Mouse (Mus musculus): ENCODE results near the gene Lats1.

Lats1 gene

DNA sequence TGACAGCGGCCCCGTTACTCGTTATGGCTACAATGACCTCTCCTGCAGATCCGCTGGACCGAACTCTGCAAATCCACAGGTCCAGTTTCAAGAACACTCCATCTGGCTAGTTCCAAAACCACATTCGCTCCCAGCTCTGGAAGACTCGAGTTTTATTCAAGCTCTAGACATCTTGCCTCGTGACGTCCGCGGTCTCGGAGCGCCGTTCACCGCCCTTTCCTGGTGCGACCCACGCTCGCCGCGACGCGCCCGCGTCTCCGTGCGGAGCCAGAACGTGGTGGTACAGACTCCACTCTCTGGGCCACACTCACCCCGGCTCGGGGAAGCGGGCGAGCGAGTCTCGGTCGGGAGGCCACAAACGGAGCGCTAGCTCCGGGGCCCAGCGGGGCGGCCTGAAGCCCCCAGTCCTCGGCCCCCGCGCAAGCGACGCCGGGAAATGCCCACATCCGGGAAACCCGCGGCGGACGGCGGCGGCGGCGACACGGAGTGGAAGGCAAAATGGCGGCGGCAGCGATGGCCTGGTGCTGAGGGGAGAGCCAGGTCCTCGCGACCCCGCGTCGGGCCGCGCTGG lies at the start of gene Lats1, which contains the start of gene Pcmt1:
TSS of gene Lats1 (plus strand) at position 484 of the 571 bp plus-strand sequence.
TSS of gene Pcmt1 (minus strand) at position 406 of the 571 bp plus-strand sequence.
- peak; percentile 33 for DNase-seq (ENCODE audit: low read depth, low spot score)

DNA sequence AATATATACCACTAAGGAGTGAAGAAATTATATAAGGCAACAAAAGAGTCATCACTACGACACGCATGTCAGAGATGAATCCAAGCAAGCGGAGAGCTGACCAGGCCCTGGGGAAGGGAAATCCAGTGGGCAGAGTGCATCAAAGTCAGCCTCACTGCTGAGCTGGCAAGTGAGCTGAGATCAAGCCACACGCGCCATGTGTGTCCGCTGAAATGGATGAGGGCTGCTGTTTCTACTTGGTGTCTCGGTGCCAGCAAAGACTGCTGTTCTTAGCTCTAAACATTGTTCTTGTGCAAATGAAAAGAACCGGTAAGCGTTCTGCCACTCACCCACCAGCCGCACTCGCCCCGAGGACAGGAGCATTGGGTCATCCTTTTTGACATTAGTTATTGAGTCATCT lies 40.6 kb upstream of the Lats1 start:
- DNase-seq (ENCODE audit: low read depth, low spot score), result no peak

DNA sequence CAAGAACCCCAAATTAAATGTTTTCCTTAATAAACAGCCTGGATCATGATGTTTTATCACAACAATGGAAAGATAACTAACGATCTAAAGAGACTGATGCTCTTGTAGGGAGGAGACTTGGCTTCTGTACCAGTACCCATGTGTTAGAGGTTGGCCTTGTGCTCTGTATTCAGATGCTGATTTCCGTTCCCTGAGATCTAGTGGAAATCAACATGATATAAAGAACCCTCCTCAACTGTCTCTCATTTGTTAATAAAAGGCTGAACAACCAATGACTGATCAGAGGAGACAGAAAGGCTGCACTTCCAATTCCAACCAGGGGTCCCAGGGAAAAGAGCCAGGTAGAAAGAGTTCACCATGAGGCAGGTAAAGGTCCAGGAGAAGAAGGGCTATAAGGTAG lies 35.1 kb upstream of the Lats1 start:
- peak; percentile 72 for DNase-seq (ENCODE audit: low read depth, low spot score)

DNA sequence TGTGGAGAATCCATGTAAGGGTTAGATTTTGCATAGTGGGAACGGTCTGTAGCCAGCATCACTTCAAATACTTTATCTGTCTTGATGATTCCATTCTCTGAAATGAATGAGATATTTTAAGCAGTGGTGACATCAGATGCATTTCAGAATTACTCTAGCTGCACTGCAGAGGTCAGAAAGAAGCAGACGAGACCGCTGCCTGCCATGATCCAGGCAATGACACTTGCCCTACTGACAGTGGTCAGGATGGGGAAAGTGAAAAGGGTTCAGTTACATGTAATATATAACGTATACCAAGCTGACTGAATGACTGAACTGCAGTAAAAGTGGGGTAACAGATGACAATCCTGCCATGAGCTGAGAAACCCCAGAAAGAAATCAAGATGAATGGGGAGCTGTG lies 32.0 kb upstream of the Lats1 start:
- no peak for DNase-seq (ENCODE audit: low read depth, low spot score)

DNA sequence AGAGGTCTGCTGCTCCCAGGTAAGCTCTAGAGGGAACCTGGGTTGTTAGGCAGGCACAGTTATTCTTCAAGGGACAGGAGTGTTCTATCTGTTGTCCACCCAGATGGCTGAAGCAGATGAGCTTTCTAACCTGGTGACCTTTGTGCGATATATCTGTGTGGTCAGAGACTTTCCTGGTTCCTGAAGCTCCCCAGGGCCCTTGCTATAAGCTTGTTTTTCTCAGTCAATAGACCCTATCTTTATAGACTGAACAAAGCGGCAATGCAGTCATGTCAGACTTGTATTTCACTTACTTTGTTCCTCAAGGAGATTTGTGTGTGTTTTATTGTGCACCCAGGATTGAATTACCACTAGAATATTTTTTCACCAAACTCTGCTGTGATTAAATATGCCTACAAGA lies 30.0 kb upstream of the Lats1 start:
- DNase-seq (ENCODE audit: low read depth, low spot score), result no peak

DNA sequence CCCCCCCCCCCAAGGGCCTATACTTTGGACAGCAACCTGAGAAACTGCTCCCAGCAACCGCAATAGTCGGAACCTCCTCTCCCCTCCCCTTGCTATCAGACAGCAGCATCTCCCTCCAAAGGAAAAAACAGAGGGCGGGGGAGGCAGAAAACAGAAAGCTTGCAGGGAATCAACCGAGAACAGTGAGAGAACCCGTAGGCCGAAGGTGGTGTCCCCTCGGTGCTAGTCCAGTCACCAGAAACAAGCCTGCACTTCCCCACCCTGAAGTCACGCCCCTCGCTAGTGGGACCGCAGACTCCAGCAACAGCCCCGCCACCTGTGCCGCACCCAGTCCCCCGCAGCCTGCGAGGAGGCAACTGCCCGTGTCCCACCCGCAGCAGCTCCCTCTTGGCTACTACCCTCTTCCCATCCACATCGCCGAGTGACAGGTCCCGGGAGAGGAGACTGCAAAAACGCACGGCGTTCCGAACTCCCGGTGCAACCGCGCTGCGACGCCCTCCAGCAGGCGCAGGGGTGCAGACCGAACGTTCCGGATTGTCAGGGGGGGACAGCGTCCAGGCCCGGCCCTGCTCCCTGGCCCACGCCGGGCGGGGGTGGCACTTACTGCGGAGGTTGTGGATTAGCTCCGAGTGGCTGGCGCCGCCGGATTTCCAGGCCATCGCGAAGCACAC lies 18.4 kb upstream of the Lats1 start:
- DNase-seq (ENCODE audit: low read depth, low spot score), result peak; percentile 77

DNA sequence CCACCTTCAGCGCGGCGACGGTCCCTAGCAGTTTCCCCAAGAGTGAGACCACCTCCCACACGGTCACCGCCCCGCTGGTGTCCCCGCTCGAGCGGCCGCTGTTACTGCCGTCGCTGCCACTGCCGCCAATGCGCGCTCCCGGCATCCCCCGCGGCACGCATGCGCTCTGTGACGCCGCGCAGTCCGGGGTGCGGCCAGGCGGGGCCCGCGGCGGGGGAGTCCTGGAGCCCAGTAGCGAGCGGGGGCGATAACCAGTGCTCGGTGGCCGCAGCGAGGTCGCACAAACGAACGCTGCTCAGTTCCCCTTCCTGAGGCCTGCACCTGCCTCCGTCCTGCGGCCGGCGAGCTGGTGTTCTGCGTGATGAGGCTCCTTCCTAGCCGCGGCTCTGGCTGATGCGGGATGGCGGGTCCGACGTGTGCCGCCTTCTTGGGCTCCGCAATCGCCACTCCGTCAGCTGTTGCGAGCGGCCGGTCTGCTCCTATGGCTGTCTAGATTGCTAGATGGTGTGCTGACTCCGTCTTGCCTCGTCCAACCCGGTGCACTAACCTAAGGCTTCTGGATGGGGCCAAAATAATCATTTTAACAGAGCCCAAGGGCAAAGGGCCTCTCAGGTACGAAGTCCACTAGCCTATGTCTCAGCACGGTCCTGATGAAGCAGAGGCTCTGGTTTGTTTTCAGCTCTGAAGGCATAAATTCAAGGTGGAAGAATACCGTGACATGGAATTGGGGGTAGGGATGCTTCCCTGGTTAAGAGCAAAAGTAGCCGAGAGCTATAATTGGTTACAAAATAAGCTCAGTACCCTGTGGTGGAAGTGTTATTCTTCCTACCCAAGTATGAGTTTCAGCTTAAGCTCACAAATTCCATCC lies 17.6 kb upstream of the Lats1 start:
- peak; percentile 83 for DNase-seq (ENCODE audit: low read depth, low spot score)

DNA sequence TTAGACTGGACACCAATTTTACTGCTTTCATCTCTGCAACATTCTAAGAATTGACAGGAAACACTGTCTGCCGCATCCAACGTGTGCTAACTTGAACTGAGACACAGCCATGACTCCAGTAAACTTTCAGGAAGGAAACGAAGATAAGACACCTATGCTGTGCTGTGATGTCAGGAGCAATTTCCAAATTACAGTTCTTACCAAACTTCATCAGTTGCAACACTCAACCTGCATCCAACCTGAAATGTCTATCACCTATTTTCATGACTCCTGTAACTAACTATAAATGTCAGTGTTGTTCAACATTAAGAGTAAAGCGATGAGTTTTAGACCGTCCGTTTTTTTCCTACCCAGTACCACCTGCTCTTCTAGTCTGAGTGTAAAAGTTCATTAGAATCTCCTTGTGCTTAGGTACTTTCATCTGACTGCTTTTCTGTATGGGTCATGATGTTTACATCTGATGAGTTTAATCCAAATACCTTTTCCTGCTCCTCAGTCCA lies 16.9 kb upstream of the Lats1 start:
- no peak for DNase-seq (ENCODE audit: low read depth, low spot score)

DNA sequence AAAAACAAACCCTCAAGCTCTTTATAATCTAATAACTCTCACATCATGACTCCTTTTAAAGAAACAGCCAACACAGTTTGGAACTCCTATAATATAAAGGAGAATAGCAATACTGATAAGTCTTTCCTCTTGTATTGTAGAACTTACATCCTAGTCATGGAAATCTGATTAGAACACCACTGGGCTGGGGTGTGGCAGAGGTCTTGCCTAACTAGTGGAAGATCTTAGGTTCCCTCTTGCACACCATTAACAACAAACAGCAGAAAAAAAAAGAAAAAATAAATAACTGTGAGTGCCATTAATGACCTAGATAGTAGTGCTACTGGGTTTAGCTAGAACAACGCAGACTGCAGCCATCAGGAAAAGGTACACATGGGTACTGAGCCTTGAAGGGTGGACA lies 16.1 kb upstream of the Lats1 start:
- no peak for DNase-seq (ENCODE audit: low read depth, low spot score)

DNA sequence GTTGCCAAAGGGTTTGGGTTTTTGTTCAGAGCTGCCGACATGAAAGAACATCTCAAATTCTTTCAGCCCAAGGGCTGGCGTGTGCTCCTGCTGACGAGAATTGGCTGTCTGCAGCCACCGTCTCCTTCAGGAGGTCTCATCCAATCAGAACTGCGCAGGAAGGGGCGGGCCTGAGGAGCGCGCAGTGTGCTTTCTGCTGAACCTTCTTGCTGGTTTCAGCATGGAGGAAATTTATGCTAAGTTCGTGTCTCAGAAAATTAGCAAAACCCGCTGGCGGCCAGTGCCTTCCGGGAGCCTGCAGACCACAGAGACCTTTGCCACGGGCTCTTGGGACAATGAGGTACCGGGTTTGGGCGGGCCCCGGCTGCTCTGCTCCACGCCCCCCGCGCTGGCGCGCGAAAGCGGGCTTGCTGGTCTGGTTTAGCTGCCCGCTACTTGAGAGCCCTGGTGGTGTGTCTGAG lies 13.6 kb upstream of the Lats1 start, which contains the start of gene Nup43:
TSS of gene Nup43 (plus strand) at position 162 of the 461 bp plus-strand sequence.
- DNase-seq (ENCODE audit: low read depth, low spot score), result peak; percentile 95

DNA sequence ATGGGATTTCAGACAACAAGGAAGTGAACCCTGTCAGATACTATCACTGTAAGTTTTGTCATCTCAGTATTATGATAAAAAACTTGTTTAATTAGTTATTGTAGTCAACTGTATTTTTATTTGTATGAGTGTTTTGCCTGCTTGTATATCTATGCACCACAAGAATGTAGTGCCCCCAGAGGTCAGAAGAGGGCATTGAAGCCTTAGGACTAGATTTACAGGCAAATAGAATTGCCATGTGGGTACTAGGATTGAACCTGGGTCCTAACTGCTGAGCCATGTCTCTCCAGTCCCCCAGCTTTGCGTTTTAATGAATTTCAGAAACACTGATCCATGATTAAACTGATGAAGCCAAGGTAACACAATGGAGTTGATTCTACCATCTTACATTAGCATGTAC lies 7.3 kb upstream of the Lats1 start:
- peak; percentile 76 for DNase-seq (ENCODE audit: low read depth, low spot score)

DNA sequence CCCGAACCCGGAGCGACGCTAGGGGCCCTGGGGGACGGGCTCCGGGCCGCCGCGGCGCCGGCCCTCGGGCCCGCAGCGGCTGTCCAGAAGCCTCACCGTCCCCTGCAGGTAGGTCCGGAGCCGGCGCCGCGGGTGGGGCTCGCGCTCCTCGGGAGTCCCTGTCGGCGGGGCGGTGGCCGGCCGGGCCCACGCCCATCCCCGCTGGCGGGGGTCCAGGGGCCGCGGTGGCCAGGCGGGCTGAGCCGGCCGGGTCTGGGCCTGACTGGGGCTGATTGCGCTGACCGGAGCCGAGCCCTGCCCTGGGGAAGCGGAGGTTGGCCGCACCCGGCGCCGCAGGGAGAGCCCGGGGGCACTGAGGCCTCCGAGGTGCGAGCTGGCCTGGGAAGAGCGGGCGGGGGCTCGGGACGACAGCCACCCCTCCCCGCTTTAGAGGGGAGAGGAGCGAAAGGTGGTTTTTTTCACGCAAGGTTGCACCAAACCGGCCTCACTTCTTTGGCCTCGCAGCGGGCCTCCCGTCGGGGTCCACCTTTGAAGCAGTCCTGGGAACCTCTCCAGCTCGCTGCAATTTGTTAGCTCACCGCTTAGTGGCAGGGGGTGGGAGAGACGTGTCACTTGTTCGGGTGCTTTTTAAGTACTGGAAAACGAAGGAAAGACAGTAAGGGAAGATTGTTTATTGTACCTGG lies 470 bp downstream of the Lats1 start:
- peak; percentile 68 for DNase-seq (ENCODE audit: low read depth, low spot score)

DNA sequence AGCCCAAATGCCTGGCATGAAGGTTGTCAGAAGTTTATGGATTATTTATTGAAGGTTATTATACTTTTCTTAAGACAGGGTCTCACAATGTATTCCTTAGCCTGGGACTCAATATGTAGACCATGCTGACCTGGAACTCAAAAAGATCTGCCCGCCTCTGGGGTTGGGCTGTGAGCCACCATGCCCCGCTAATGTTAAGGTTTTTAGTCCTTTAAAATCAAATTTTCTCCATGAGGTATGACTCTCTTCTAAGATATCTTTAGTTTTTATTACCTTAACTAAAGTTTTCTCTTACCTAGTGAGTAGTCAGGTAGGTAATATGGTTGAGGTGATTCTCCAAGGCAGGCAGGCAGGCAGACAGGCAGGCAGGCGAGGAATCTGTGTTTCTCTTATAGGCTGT lies 1.2 kb downstream of the Lats1 start:
- no peak for DNase-seq (ENCODE audit: low read depth, low spot score)

DNA sequence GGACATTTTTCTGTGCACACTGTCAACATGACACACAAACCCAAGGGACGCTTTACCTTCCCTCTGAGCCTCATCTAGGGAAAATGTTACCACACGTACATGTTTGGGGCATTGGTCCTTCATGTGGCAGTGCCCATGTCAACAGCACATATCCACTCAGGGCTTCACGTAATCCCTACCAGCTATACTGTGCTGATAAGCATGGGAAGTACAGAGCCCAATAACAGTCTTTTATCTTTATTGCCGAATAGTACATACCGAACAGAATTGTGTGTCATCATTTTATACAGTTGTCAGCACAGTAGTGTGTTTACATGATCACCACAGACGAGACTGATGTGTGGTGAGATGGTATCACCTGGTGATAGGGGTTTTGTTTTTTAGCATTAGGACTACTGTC lies 5.9 kb downstream of the Lats1 start:
- DNase-seq (ENCODE audit: low read depth, low spot score), result no peak

DNA sequence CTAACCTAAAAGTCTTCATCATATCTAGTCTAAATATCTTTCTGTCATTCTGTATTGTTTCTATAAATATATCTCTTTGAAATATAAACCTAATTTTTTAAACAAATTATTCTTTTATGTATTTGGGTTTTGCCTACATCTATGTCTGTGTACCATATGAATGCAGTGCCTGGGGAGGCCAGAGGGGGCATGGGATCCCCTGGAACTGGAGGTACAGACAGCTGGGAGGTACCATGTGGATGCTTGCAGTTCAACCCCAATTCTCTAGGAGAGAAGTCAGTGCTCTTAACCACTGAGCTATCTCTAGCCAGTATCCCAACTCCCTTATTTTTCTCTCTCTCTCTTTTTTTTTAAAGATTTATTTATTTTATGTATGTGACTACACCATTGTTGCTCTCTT lies 14.3 kb downstream of the Lats1 start:
- DNase-seq (ENCODE audit: low read depth, low spot score), result peak; percentile 43

DNA sequence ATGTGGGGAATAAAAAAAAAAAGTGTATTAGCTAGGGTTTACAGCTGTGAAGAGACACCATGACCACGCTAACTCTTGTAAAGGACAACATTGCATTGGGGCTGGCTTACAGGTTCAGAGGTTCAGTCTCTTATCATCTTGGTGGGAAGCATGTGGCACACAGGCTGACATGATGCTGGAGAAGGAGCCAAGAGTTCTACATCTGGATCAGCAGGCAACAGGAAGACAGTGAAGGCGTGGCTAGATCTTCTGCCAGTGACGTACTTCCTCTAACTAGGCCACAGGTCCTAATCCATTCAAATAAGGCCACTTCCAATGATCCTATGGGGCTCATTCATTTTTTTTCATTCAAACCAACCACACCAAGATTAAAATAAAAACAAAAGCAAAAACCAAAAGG lies 19.1 kb downstream of the Lats1 start:
- no peak for DNase-seq (ENCODE audit: low read depth, low spot score)

DNA sequence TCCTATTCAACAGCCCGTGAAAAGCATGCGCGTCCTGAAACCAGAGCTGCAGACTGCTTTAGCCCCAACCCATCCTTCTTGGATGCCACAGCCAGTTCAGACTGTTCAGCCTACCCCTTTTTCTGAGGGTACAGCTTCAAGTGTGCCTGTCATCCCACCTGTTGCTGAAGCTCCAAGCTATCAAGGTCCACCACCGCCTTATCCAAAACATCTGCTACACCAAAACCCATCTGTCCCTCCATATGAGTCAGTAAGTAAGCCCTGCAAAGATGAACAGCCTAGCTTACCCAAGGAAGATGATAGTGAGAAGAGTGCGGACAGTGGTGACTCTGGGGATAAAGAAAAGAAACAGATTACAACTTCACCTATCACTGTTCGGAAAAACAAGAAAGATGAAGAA lies 21.6 kb downstream of the Lats1 start:
- no peak for DNase-seq (ENCODE audit: low read depth, low spot score)

DNA sequence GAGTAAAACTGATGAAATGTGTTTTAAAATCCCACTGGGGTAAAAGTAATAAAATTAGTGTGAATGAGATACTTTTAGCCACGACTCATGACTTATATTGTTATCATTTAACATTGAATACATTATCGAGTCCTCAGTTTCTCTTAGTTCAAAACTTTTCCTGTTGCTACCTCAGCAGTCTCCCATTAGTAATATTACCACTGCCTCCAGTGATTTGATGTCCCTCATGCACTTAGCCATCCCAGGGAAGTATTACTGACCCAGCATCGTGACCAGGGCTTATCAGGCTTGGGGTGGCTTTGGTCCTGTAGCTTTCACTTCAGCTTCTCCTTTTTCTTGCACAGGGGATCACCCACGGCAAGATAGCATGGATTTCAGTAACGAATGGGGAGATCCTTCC lies 29.1 kb downstream of the Lats1 start:
- DNase-seq (ENCODE audit: low read depth, low spot score), result no peak

DNA sequence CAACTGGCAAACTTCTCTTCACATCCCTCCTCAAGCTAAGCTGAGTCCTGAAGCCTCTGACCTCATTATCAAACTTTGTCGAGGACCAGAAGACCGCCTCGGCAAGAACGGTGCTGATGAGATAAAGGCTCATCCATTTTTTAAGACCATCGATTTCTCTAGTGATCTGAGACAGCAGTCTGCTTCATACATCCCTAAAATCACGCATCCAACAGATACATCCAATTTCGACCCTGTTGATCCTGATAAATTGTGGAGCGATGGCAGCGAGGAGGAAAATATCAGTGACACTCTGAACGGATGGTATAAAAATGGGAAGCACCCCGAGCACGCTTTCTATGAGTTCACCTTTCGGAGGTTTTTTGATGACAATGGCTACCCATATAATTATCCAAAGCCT lies 31.5 kb downstream of the Lats1 start:
- no peak for DNase-seq (ENCODE audit: low read depth, low spot score)

DNA sequence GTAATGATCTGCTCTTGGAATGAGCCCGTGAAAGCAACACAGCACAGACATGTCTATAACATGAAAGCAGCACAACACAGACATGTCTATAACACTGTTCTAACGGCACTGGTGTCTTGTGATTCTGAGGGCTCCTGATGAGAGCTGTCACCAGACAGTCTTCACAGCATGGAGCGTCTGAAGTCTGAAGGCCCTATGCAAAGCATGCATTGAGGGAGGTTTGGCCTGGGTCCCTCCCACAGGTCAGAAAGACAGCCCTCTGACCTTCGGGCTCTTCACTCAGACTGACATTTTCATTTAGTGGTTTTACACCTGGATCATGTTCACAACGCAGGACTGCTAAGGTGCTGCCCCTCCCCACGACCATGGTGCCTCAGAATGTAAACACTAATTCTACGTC lies 34.0 kb downstream of the Lats1 start:
- DNase-seq (ENCODE audit: low read depth, low spot score), result peak; percentile 51

DNA sequence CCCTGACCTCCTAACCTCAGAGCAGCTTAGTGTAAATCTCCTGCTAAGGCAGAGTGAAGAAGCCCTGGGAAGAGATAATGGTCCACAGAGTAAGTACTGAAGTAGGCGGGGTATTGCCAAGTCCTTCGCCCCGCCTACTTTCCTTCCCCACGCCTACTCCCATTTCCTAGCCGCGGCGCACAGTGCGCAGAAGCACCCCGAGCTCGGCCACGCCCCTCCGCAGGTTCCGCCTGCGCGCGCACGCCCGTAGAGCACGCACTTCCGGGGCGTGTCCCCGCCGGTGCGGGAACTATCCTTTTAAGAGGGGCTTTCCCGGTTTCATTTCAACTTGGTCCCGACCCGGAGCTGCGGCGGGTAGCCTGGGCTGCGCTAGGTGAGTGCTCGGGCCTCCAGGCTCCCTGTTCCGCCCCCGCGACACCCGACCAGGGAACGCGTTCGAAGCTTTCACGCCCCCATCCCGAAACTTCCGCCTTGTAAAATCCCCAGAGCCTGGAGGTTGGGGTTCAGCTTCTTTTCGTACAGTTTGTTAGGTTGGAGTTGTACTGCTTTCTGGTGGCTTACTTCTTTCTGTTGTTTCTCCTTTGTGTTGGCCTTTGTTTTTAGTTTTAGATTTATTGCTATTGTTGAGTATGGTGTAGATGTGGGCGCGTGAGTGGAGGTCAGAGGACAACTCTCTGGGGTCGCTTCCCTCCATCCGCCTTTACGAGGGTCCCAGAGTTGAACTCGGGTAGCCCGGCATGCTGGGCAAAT lies 44.9 kb downstream of the Lats1 start, which contains the start of gene Katna1:
TSS of gene Katna1 (plus strand) at position 250 of the 750 bp plus-strand sequence.
- DNase-seq (ENCODE audit: low read depth, low spot score), result peak; percentile 97

Measured in ES-CJ7 (cell line).